Mouse (Mus musculus) cerebellum, adult 2 months (tissue): ENCODE measurements around the gene Slc24a3.

Experiments used
- CTCF ChIP-seq: fragments of 200-500 bp; IDR thresholded peaks from 2 replicates; pipeline ENCODE4 v1.5.1; 2011; ENCODE audit warnings: low read depth, mild to moderate bottlenecking, control low read depth, low read length, moderate library complexity, borderline replicate concordance; ENCODE audit not compliant: insufficient read depth
- POLR2A ChIP-seq: fragments of 200-500 bp; IDR thresholded peaks from 2 replicates; pipeline ENCODE4 v1.6.1; 2011; ENCODE audit warnings: low read length, control low read depth, borderline replicate concordance; ENCODE audit not compliant: insufficient read depth

DNA sequence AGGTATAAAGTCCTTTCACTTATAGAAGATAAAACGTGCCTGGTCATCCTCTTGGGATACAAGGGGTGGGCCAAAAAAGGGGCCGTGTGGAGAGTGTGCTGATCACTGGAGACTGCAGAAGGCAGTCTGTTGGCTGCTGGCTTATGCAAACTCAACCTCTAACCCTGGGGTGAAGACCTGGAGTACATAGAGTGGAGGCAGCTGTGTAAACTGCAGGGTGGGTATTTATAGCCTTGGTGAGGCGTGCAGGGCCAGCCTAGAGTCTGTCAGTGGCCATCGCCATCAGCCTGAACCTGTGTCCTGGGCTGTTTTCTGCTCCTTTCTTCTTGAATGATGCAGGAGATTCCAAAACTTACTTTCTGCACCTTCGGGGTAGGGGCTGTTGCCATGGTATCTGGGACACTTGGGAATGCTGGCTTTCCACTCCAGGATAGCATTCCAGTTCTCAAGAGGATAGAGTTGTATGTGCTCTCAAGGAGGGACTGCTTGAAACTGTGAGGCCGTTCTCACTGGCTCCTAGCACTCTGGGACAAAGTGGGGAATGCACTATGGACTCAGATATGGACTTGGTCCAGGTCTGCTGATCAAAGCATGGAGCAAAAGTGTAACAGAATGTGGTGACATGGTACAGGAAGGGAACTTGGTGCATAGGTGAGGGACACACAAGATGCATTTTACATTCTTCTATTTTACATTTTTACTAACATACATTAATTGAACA is 65.4 kb downstream of the Slc24a3 start:
- TF ChIP-seq POLR2A (no peak), CTCF (no peak)
